Mouse (Mus musculus): ENCODE measurements at regions not wholly inside any gene's neighbourhood (a gene's known extent, or its start where the extent isn't known, plus 50 kb on each side); places are given as distances from the start of the nearest gene placed in this dataset.

DNA sequence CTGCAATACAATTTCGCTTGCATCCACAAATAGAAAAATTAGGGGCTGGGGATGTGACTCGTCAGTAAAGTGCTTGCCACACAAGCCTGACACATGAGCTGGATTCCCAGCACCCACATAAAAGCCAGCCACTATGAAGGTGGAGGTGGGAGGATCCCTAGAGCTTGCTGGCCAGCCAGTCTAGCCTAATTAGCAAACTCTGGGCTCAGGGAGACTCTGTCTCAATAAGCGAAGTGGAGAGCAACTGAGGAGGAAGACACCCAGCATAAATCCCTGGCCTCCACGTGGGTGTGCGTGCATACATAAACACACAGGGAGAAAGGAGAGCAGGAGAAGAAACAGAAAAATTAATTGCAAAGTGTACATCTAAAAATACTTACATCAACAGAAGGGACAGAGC, 134.1 kb upstream of the Gm6657 start:
- H3K4me2 ChIP-seq (ENCODE audit: low read depth, low read length, poor library complexity, severe bottlenecking), result no peak overlapping the region
- ATAC-seq (ENCODE audit: low FRiP score) (no peak), DNase-seq (ENCODE audit: low spot score) (no peak)
- H3K27ac ChIP-seq (ENCODE audit: low read depth, low read length), result no peak overlapping the region
- H3K36me3 ChIP-seq (ENCODE audit: insufficient read depth, low read length), result no peaks in the 10 kb centered on the region
- WGBS, result 67% methylated on average over 5 of the region's 5 CpGs
- H3K4me3 ChIP-seq (ENCODE audit: low read depth, low read length), result no peak overlapping the region
- no peak overlapping the region for H3K9ac ChIP-seq (replicated peaks; ENCODE audit: low read length, poor library complexity, severe bottlenecking)
- H3K4me1 ChIP-seq (ENCODE audit: insufficient read depth, low read length), result no peaks in the 10 kb centered on the region
- no peaks in the 10 kb centered on the region for H3K9me3 ChIP-seq (ENCODE audit: low read length)
- H3K27me3 ChIP-seq (ENCODE audit: insufficient read depth, low read length), result no peaks in the 10 kb centered on the region
- no peak for TF ChIP-seq CTCF (IDR thresholded peaks at IDR 0.05)

DNA sequence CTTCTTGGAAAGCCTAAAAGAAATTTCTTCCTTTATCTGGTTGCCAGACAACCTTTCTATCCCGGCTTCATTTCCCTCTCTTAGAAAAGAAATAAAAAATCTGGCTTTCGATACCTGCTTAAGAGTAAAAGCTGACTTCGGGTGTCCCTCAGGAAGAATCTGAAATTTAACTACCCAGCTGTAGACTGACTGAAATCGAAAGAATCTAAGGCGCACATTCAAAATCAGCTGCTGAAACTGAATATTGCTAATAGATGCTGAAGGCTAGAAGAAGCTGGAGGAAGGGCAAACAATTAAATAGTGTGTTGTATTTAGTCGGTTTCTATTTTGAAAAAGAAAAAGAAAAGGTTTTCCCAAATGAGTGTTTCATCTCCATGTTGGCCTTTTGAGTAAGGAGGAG, 128.0 kb upstream of the Gm6657 start:
- H3K27me3 ChIP-seq (ENCODE audit: insufficient read depth, low read length), result no peaks in the 10 kb centered on the region
- no peak overlapping the region for H3K27ac ChIP-seq (ENCODE audit: low read depth, low read length)
- no peak overlapping the region for H3K4me2 ChIP-seq (ENCODE audit: low read depth, low read length, poor library complexity, severe bottlenecking)
- no peak for TF ChIP-seq CTCF (IDR thresholded peaks at IDR 0.05)
- H3K9ac ChIP-seq (replicated peaks; ENCODE audit: low read length, poor library complexity, severe bottlenecking), result no peak overlapping the region
- no peak overlapping the region for H3K4me3 ChIP-seq (ENCODE audit: low read depth, low read length)
- ATAC-seq (ENCODE audit: low FRiP score), result no peak
- DNase-seq (ENCODE audit: low spot score), result no peak
- H3K36me3 ChIP-seq (ENCODE audit: insufficient read depth, low read length), result no peaks in the 10 kb centered on the region
- WGBS, result 69% methylated on average over 6 of the region's 6 CpGs
- H3K4me1 ChIP-seq (ENCODE audit: insufficient read depth, low read length), result no peaks in the 10 kb centered on the region
- no peaks in the 10 kb centered on the region for H3K9me3 ChIP-seq (ENCODE audit: low read length)

DNA sequence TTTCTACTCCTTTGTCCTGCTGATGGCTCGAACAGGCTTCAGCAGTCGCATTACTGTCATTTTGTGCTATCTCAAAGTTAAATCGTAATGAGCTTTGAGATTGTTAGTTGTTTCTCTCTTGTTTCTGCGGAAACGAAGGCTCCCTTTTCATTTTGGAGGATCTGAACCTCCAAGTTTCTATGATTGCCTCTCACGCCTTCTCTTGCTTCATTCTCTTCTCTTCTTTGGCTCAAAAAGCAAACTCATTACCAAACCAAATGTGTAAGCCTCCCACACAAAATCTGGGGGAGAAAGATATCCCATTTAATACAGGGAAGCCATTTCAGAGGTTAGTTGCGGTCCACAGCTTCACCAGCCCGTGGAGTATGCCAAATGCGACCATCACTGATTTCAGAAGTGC, 121.1 kb upstream of the Gm6657 start:
- no peak overlapping the region for H3K27ac ChIP-seq (ENCODE audit: low read depth, low read length)
- no peak overlapping the region for H3K9ac ChIP-seq (replicated peaks; ENCODE audit: low read length, poor library complexity, severe bottlenecking)
- no peaks in the 10 kb centered on the region for H3K4me1 ChIP-seq (ENCODE audit: insufficient read depth, low read length)
- H3K4me3 ChIP-seq (ENCODE audit: low read depth, low read length), result no peak overlapping the region
- 65% methylated on average over 9 of the region's 9 CpGs for WGBS
- H3K4me2 ChIP-seq (ENCODE audit: low read depth, low read length, poor library complexity, severe bottlenecking), result no peak overlapping the region
- no peaks in the 10 kb centered on the region for H3K36me3 ChIP-seq (ENCODE audit: insufficient read depth, low read length)
- H3K9me3 ChIP-seq (ENCODE audit: low read length), result no peaks in the 10 kb centered on the region
- no peak for TF ChIP-seq CTCF (IDR thresholded peaks at IDR 0.05)
- ATAC-seq (ENCODE audit: low FRiP score), result no peak
- H3K27me3 ChIP-seq (ENCODE audit: insufficient read depth, low read length), result no peaks in the 10 kb centered on the region
- no peak for DNase-seq (ENCODE audit: low spot score)

DNA sequence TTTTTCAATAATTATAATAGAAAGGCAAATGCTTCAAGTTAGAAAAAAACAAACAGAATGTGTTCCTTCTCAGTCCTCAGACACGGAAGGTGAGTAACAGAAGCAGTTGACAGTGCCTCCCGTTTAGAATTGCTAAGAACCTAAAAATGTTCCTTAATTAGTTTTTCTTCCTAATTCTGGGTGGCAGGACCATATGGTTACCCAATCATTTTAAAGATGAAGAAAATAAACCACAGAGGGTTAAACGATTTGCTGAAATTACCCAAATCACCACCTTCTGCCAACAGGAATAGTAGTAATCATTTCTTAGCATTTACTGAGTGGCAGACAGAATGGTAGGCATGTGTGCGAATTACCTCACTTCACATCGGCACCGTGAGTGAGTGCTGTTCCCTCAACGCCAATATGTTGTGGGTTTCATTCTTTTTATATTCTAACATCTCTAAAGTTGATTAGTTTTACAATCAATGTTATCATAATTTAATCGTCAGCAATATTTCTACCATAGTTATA, 119.7 kb upstream of the Gm6657 start:
- H3K27ac ChIP-seq (ENCODE audit: low read depth, low read length), result no peak overlapping the region
- no peaks in the 10 kb centered on the region for H3K4me1 ChIP-seq (ENCODE audit: insufficient read depth, low read length)
- no peak for TF ChIP-seq CTCF (IDR thresholded peaks at IDR 0.05)
- no peak overlapping the region for H3K4me3 ChIP-seq (ENCODE audit: low read depth, low read length)
- H3K36me3 ChIP-seq (ENCODE audit: insufficient read depth, low read length), result no peaks in the 10 kb centered on the region
- ATAC-seq (ENCODE audit: low FRiP score), result no peak
- H3K9ac ChIP-seq (replicated peaks; ENCODE audit: low read length, poor library complexity, severe bottlenecking), result no peak overlapping the region
- H3K9me3 ChIP-seq (ENCODE audit: low read length), result no peaks in the 10 kb centered on the region
- no peaks in the 10 kb centered on the region for H3K27me3 ChIP-seq (ENCODE audit: insufficient read depth, low read length)
- no peak for DNase-seq (ENCODE audit: low spot score)
- no peak overlapping the region for H3K4me2 ChIP-seq (ENCODE audit: low read depth, low read length, poor library complexity, severe bottlenecking)
- WGBS, result 94% methylated on average over 8 of the region's 8 CpGs

DNA sequence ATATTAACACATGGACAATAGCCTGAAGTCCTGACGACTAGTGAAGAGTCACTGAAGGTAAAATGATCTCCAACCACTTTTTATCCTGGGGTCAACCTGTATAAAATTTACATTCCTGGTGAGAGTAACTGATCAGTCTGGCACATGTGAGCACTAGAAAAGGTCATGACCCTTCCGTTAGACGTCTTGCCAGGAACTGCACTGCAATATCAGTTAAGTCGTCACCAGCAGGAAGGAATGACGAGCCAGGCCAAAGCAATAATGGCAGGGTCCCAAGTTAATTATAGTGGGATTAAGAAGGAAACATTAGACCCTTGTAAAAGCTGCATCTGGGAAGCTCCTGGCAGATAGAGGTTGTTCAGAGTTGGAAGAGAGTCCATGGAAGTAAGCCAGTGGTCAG, 116.8 kb upstream of the Gm6657 start:
- H3K27ac ChIP-seq (ENCODE audit: low read depth, low read length), result no peak overlapping the region
- no peaks in the 10 kb centered on the region for H3K9me3 ChIP-seq (ENCODE audit: low read length)
- no peaks in the 10 kb centered on the region for H3K4me1 ChIP-seq (ENCODE audit: insufficient read depth, low read length)
- no peak for TF ChIP-seq CTCF (IDR thresholded peaks at IDR 0.05)
- no peaks in the 10 kb centered on the region for H3K27me3 ChIP-seq (ENCODE audit: insufficient read depth, low read length)
- WGBS, result 51% methylated on average over 5 of the region's 5 CpGs
- DNase-seq (ENCODE audit: low spot score), result peak; percentile 21
- no peak overlapping the region for H3K9ac ChIP-seq (replicated peaks; ENCODE audit: low read length, poor library complexity, severe bottlenecking)
- H3K4me3 ChIP-seq (ENCODE audit: low read depth, low read length), result no peak overlapping the region
- no peak overlapping the region for H3K4me2 ChIP-seq (ENCODE audit: low read depth, low read length, poor library complexity, severe bottlenecking)
- ATAC-seq (ENCODE audit: low FRiP score), result no peak
- no peaks in the 10 kb centered on the region for H3K36me3 ChIP-seq (ENCODE audit: insufficient read depth, low read length)

DNA sequence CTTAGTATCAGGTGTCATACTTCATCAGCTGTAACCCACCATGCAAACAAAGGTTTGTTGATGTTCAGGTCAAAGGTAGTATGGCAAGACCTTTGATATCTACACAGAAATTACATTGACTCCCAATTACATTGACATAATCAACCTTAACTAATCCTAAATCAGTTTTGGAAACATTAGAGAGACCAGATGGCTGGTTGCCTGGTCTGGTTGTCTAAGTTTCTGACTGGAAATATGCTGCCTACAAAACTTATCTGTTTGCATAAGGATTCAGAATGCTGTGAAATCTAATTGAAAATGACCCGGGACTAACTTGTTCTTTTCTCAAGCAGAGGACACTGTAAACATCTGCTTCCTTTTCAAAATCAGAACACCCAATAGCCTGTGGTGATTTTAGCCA, 111.9 kb upstream of the Gm6657 start:
- H3K4me2 ChIP-seq (ENCODE audit: low read depth, low read length, poor library complexity, severe bottlenecking), result no peak overlapping the region
- no peaks in the 10 kb centered on the region for H3K9me3 ChIP-seq (ENCODE audit: low read length)
- ATAC-seq (ENCODE audit: low FRiP score) (no peak), DNase-seq (ENCODE audit: low spot score) (no peak)
- H3K27me3 ChIP-seq (ENCODE audit: insufficient read depth, low read length), result no peaks in the 10 kb centered on the region
- no peak overlapping the region for H3K9ac ChIP-seq (replicated peaks; ENCODE audit: low read length, poor library complexity, severe bottlenecking)
- no peak for TF ChIP-seq CTCF (IDR thresholded peaks at IDR 0.05)
- no peaks in the 10 kb centered on the region for H3K36me3 ChIP-seq (ENCODE audit: insufficient read depth, low read length)
- no peak overlapping the region for H3K27ac ChIP-seq (ENCODE audit: low read depth, low read length)
- no peaks in the 10 kb centered on the region for H3K4me1 ChIP-seq (ENCODE audit: insufficient read depth, low read length)
- WGBS, result 76% methylated on average over 1 of the region's 1 CpGs
- H3K4me3 ChIP-seq (ENCODE audit: low read depth, low read length), result no peak overlapping the region
